Mouse (Mus musculus) spleen, adult 2 months (tissue): ENCODE results near the gene L2hgdh.

Experiments
- CTCF ChIP-seq: fragments of 200-500 bp; IDR thresholded peaks from 2 replicates; pipeline ENCODE4 v1.5.1; 2011; ENCODE audit warnings: mild to moderate bottlenecking, inconsistent platforms; ENCODE audit not compliant: insufficient read depth, insufficient read length, insufficient replicate concordance; ENCODE audit errors: extremely low read depth
- POLR2A ChIP-seq: fragments of 200-500 bp; IDR thresholded peaks from 2 replicates; pipeline ENCODE4 v1.6.1; 2011; ENCODE audit warnings: low read depth, low read length, inconsistent platforms

DNA sequence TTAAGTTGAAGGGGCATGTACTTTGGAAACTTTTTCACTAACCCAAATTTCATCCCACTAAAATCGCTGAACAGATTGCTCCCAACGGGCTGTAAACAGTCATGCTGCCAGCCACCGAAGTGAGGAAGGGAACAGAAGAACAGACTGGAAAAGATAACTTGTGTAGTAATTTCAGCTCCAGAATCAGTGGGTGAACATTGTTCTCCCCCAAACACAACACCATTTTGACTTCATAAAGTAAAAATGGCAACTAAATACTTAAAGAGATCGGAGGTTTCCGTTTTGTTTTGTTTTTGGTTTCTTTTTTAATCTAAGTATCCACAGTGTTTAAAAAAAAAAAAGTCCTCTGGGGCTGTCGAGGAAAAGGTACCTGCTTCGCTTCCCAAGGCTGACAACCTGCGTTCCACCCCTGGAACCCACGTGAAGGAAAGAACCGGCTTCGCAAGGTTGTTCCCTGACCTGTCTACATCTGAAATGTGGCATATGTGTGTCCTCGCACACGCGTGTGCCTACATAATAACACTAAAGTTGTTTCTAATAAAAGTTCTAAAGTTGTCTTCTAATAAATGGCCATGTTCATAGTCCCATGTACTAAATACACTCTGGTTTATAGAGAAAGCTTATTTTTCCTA, 41.8 kb downstream of the L2hgdh start:
- TF ChIP-seq CTCF (no peak), POLR2A (no peak)
